Mouse (Mus musculus): ENCODE measurements at regions not wholly inside any gene's neighbourhood (a gene's known extent, or its start where the extent isn't known, plus 50 kb on each side); places are given as distances from the start of the nearest gene placed in this dataset.

GRCm38 (mm10) chr4:31680958-31681357 lies 282.9 kb upstream of the Map3k7 start:
- Histone ChIP-seq H3K4me3 (ENCODE audit: low read depth, low read length) (no peak overlapping the region), H3K9me3 (replicated peaks) (peaks cover 28% of the 10 kb centered on the region), H3K27me3 (ENCODE audit: insufficient read depth, low read length) (no peaks in the 10 kb centered on the region), H3K36me3 (replicated peaks) (no peaks in the 10 kb centered on the region), H3K4me1 (ENCODE audit: insufficient read depth, low read depth, low read length) (no peaks in the 10 kb centered on the region)
- ATAC-seq (ENCODE audit: extremely low read depth, insufficient number of reproducible peaks, low FRiP score, poor library complexity, severe bottlenecking) (no peak), DNase-seq (ENCODE audit: low spot score) (no peak)
- TF ChIP-seq GATA2 (IDR thresholded peaks at IDR 0.05; ENCODE audit: borderline replicate concordance, low read depth, low read length) (no peak), POLR2AphosphoS5 (IDR thresholded peaks at IDR 0.05; ENCODE audit: insufficient replicate concordance, low read depth, low read length) (no peak), TAL1 (conservative IDR thresholded peaks at IDR 0.05; ENCODE audit: low read depth, low read length) (no peak), CTCF (IDR thresholded peaks at IDR 0.05; ENCODE audit: low read depth, low read length) (no peak), GATA1 (IDR thresholded peaks at IDR 0.05; ENCODE audit: borderline replicate concordance, low read length) (no peak)

- no peak overlapping the region for H3K4me3 ChIP-seq (ENCODE audit: low read depth, low read length)
Measured at GRCm38 (mm10) chr4:31689083-31689482, 274.8 kb upstream of the Map3k7 start.

GRCm38 (mm10) chr4:31697769-31698505 lies 266.0 kb upstream of the Map3k7 start:
- ATAC-seq (ENCODE audit: extremely low read depth, insufficient number of reproducible peaks, low FRiP score, poor library complexity, severe bottlenecking) = no peak
- Histone ChIP-seq H3K27me3 (ENCODE audit: insufficient read depth, low read length) (no peaks in the 10 kb centered on the region), H3K36me3 (replicated peaks) (no peaks in the 10 kb centered on the region), H3K9me3 (replicated peaks) (peaks cover 5% of the 10 kb centered on the region), H3K4me3 (ENCODE audit: low read depth, low read length) (no peak overlapping the region), H3K4me1 (ENCODE audit: insufficient read depth, low read depth, low read length) (no peaks in the 10 kb centered on the region)
- no peak for TF ChIP-seq GATA1 (IDR thresholded peaks at IDR 0.05; ENCODE audit: borderline replicate concordance, low read length)
- TF ChIP-seq POLR2AphosphoS5 (IDR thresholded peaks at IDR 0.05; ENCODE audit: insufficient replicate concordance, low read depth, low read length) = no peak
- no peak for TF ChIP-seq TAL1 (conservative IDR thresholded peaks at IDR 0.05; ENCODE audit: low read depth, low read length)
- TF ChIP-seq GATA2 (IDR thresholded peaks at IDR 0.05; ENCODE audit: borderline replicate concordance, low read depth, low read length) = no peak
- TF ChIP-seq CTCF (IDR thresholded peaks at IDR 0.05; ENCODE audit: low read depth, low read length) = no peak
- no peak for DNase-seq (ENCODE audit: low spot score)

More at GRCm38 (mm10) chr4:31689083-31689482, 274.8 kb upstream of the Map3k7 start:
- no peak for ATAC-seq (ENCODE audit: extremely low read depth, insufficient number of reproducible peaks, low FRiP score, poor library complexity, severe bottlenecking)
- H3K27me3 ChIP-seq (ENCODE audit: insufficient read depth, low read length) = no peaks in the 10 kb centered on the region
- no peak for TF ChIP-seq CTCF (IDR thresholded peaks at IDR 0.05; ENCODE audit: low read depth, low read length)
- no peak for TF ChIP-seq POLR2AphosphoS5 (IDR thresholded peaks at IDR 0.05; ENCODE audit: insufficient replicate concordance, low read depth, low read length)
- TF ChIP-seq TAL1 (conservative IDR thresholded peaks at IDR 0.05; ENCODE audit: low read depth, low read length) = no peak
- TF ChIP-seq GATA1 (IDR thresholded peaks at IDR 0.05; ENCODE audit: borderline replicate concordance, low read length) = no peak
- no peak for TF ChIP-seq GATA2 (IDR thresholded peaks at IDR 0.05; ENCODE audit: borderline replicate concordance, low read depth, low read length)
- H3K9me3 ChIP-seq (replicated peaks) = peaks cover 10% of the 10 kb centered on the region
- DNase-seq (ENCODE audit: low spot score) = no peak
- no peaks in the 10 kb centered on the region for H3K36me3 ChIP-seq (replicated peaks)
- H3K4me1 ChIP-seq (ENCODE audit: insufficient read depth, low read depth, low read length) = no peaks in the 10 kb centered on the region

- Histone ChIP-seq H3K36me3 (replicated peaks) (no peaks in the 10 kb centered on the region), H3K9me3 (replicated peaks) (peaks cover 5% of the 10 kb centered on the region), H3K4me1 (ENCODE audit: insufficient read depth, low read depth, low read length) (no peaks in the 10 kb centered on the region), H3K4me3 (ENCODE audit: low read depth, low read length) (no peak overlapping the region), H3K27me3 (ENCODE audit: insufficient read depth, low read length) (no peaks in the 10 kb centered on the region)
- DNase-seq (ENCODE audit: low spot score) (no peak), ATAC-seq (ENCODE audit: extremely low read depth, insufficient number of reproducible peaks, low FRiP score, poor library complexity, severe bottlenecking) (no peak)
- TF ChIP-seq POLR2AphosphoS5 (IDR thresholded peaks at IDR 0.05; ENCODE audit: insufficient replicate concordance, low read depth, low read length) (no peak), TAL1 (conservative IDR thresholded peaks at IDR 0.05; ENCODE audit: low read depth, low read length) (no peak), GATA2 (IDR thresholded peaks at IDR 0.05; ENCODE audit: borderline replicate concordance, low read depth, low read length) (no peak), CTCF (IDR thresholded peaks at IDR 0.05; ENCODE audit: low read depth, low read length) (no peak), GATA1 (IDR thresholded peaks at IDR 0.05; ENCODE audit: borderline replicate concordance, low read length) (no peak)
Measured at GRCm38 (mm10) chr4:31698506-31698782, 265.5 kb upstream of the Map3k7 start.

- DNase-seq (ENCODE audit: low spot score) = no peak
- TF ChIP-seq POLR2AphosphoS5 (IDR thresholded peaks at IDR 0.05; ENCODE audit: insufficient replicate concordance, low read depth, low read length) (no peak), TAL1 (conservative IDR thresholded peaks at IDR 0.05; ENCODE audit: low read depth, low read length) (no peak), GATA1 (IDR thresholded peaks at IDR 0.05; ENCODE audit: borderline replicate concordance, low read length) (no peak), CTCF (IDR thresholded peaks at IDR 0.05; ENCODE audit: low read depth, low read length) (no peak), GATA2 (IDR thresholded peaks at IDR 0.05; ENCODE audit: borderline replicate concordance, low read depth, low read length) (no peak)
- no peaks in the 10 kb centered on the region for H3K36me3 ChIP-seq (replicated peaks)
- no peak for ATAC-seq (ENCODE audit: extremely low read depth, insufficient number of reproducible peaks, low FRiP score, poor library complexity, severe bottlenecking)
- peaks cover 5% of the 10 kb centered on the region for H3K9me3 ChIP-seq (replicated peaks)
- H3K4me1 ChIP-seq (ENCODE audit: insufficient read depth, low read depth, low read length) = no peaks in the 10 kb centered on the region
- no peak overlapping the region for H3K4me3 ChIP-seq (ENCODE audit: low read depth, low read length)
- no peaks in the 10 kb centered on the region for H3K27me3 ChIP-seq (ENCODE audit: insufficient read depth, low read length)
Measured at GRCm38 (mm10) chr4:31699296-31699695, 264.6 kb upstream of the Map3k7 start.

- DNase-seq (ENCODE audit: low spot score) (no peak), ATAC-seq (ENCODE audit: extremely low read depth, insufficient number of reproducible peaks, low FRiP score, poor library complexity, severe bottlenecking) (no peak)
- H3K9me3 ChIP-seq (replicated peaks) = peaks cover 7% of the 10 kb centered on the region; the same call in 1 of the 2 replicates
- TF ChIP-seq GATA2 (IDR thresholded peaks at IDR 0.05; ENCODE audit: borderline replicate concordance, low read depth, low read length) (no peak), CTCF (IDR thresholded peaks at IDR 0.05; ENCODE audit: low read depth, low read length) (no peak), POLR2AphosphoS5 (IDR thresholded peaks at IDR 0.05; ENCODE audit: insufficient replicate concordance, low read depth, low read length) (no peak), TAL1 (conservative IDR thresholded peaks at IDR 0.05; ENCODE audit: low read depth, low read length) (no peak), GATA1 (IDR thresholded peaks at IDR 0.05; ENCODE audit: borderline replicate concordance, low read length) (no peak)
- no peaks in the 10 kb centered on the region for H3K4me1 ChIP-seq (ENCODE audit: insufficient read depth, low read depth, low read length)
- no peak overlapping the region for H3K4me3 ChIP-seq (ENCODE audit: low read depth, low read length)
- no peaks in the 10 kb centered on the region for H3K36me3 ChIP-seq (replicated peaks)
- H3K27me3 ChIP-seq (ENCODE audit: insufficient read depth, low read length) = no peaks in the 10 kb centered on the region
Measured at GRCm38 (mm10) chr4:31714054-31714651, 249.7 kb upstream of the Map3k7 start.
